Mouse (Mus musculus): ENCODE results near the gene Csnk2a2. TPM values are rescaled to one million over a fixed set of nuclear protein-coding genes. Genes with fewer than 3 reads are reported as not detected.

Csnk2a2 gene
- polyA plus RNA-seq, 1 experiment from 2014 or later, result 8.9 TPM

GRCm38 (mm10) chr8:95502431-95502830 lies 12.6 kb upstream of the Csnk2a2 start:
- H3K4me3 ChIP-seq, result no peak overlapping the region
- H3K27me3 ChIP-seq, result no peaks in the 10 kb centered on the region
- no peak overlapping the region for H3K9ac ChIP-seq
- no peak overlapping the region for H3K27ac ChIP-seq
- H3K36me3 ChIP-seq, result no peaks in the 10 kb centered on the region
- ATAC-seq (ENCODE audit: low FRiP score), result no peak
- 85% methylated on average over 7 of the region's 7 CpGs for WGBS
- H3K4me1 ChIP-seq (replicated peaks), result no peaks in the 10 kb centered on the region
- H3K4me2 ChIP-seq, result no peak overlapping the region
- no peaks in the 10 kb centered on the region for H3K9me3 ChIP-seq

- Histone ChIP-seq H3K27me3 (no peaks in the 10 kb centered on the region), H3K9me3 (no peaks in the 10 kb centered on the region), H3K4me2 (no peak overlapping the region), H3K4me3 (no peak overlapping the region), H3K9ac (no peak overlapping the region), H3K27ac (no peak overlapping the region), H3K36me3 (no peaks in the 10 kb centered on the region), H3K4me1 (replicated peaks) (no peaks in the 10 kb centered on the region)
- 94% methylated on average over 5 of the region's 5 CpGs for WGBS
- ATAC-seq (ENCODE audit: low FRiP score), result no peak
Observed at GRCm38 (mm10) chr8:95500436-95500835, 10.6 kb upstream of the Csnk2a2 start.

DNA sequence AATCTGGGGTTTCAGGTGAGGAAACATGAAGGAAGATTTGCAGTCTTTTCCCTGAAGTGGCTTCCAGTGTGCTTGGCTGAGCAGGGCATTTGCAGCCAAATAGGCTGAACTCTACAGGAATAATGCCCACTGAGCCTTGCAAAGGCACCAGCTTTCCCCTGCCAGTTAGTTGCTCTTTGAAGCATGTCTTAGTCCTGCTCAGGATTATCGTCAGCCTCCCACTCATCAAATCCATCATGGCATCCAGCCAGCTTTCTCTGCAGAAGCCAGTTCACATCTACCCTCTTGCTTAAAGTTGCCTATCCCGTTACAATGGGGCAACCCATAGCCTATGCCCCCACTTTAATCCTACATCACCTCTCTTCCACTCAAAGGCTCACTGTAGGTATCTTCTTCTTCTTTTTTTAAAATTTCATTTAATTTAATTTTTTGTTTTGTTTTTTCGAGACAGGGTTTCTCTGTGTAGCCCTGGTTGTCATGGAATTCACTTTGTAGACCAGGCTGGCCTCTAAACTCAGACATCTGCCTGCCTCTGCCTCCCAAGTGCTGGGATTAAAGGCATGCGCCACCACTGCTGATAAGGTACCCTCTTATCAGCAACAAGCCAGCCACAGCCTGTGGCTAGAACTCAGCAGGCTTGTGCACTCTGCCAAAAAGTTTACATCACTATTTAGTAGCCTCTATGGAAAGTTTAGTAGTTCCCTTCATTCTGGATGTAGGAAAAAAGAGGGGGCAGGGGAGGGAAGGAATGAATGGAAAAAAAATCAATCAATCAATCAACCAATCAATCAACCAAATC lies 9.6 kb upstream of the Csnk2a2 start:
- no peak overlapping the region for H3K9ac ChIP-seq
- H3K4me3 ChIP-seq, result no peak overlapping the region
- no peaks in the 10 kb centered on the region for H3K4me1 ChIP-seq (replicated peaks)
- no peak overlapping the region for H3K27ac ChIP-seq
- 77% methylated on average over 4 of the region's 4 CpGs for WGBS
- H3K4me2 ChIP-seq, result no peak overlapping the region
- no peaks in the 10 kb centered on the region for H3K27me3 ChIP-seq
- no peaks in the 10 kb centered on the region for H3K9me3 ChIP-seq
- no peaks in the 10 kb centered on the region for H3K36me3 ChIP-seq
- no peak for ATAC-seq (ENCODE audit: low FRiP score)

GRCm38 (mm10) chr8:95497821-95498220 lies 8.0 kb upstream of the Csnk2a2 start:
- H3K9ac ChIP-seq, result no peak overlapping the region
- no peak overlapping the region for H3K4me3 ChIP-seq
- 81% methylated on average over 3 of the region's 3 CpGs for WGBS
- no peaks in the 10 kb centered on the region for H3K9me3 ChIP-seq
- no peaks in the 10 kb centered on the region for H3K4me1 ChIP-seq (replicated peaks)
- H3K27ac ChIP-seq, result no peak overlapping the region
- H3K36me3 ChIP-seq, result no peaks in the 10 kb centered on the region
- H3K27me3 ChIP-seq, result no peaks in the 10 kb centered on the region
- no peak for ATAC-seq (ENCODE audit: low FRiP score)
- H3K4me2 ChIP-seq, result no peak overlapping the region

DNA sequence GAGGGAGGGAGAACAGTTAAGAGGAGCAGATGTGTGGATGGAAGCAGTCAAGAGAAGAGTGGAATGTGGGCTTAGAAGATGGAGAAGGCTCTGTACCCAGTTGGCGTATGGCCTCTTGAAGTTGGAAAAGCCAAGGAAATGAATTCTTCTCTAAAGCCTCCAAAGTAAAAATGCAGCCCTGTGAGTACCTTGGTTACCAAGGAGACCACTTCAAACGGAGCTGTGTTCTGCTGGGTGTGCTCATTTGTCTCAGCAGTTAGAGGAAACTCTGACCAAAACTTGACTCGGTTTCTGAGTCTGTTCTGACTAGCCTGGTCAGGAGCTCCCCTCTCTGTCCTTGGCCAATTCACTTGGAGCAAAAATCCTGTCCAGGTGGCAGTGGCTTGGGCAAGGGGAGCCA lies 6.6 kb upstream of the Csnk2a2 start:
- H3K9ac ChIP-seq, result no peak overlapping the region
- no peak overlapping the region for H3K4me2 ChIP-seq
- H3K36me3 ChIP-seq, result no peaks in the 10 kb centered on the region
- 45% methylated on average over 3 of the region's 3 CpGs for WGBS
- no peak overlapping the region for H3K4me3 ChIP-seq
- no peak for ATAC-seq (ENCODE audit: low FRiP score)
- no peaks in the 10 kb centered on the region for H3K27me3 ChIP-seq
- H3K4me1 ChIP-seq (replicated peaks), result no peaks in the 10 kb centered on the region
- no peak overlapping the region for H3K27ac ChIP-seq
- no peaks in the 10 kb centered on the region for H3K9me3 ChIP-seq

DNA sequence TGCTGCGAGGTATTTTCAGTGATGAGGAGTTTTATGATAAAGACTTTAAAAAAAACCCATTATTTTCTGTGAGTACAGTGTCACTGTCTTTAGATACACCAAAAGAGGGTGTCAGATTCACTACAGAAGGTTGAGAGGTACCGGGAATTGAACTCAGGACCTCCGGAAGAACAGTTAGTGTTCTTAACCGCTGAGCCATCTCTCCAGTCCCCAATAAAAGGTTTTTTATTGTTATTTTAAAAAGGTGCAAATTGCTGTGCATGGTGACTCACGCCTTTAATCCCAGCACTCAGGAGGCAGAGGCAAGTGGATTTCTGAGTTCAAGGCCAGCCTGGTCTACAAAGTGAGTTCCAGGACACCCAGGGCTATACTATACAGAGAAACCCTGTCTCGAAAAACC lies 5.6 kb upstream of the Csnk2a2 start:
- 80% methylated on average over 6 of the region's 6 CpGs for WGBS
- Histone ChIP-seq H3K9me3 (no peaks in the 10 kb centered on the region), H3K4me2 (no peak overlapping the region), H3K4me1 (replicated peaks) (no peaks in the 10 kb centered on the region), H3K36me3 (no peaks in the 10 kb centered on the region), H3K27me3 (no peaks in the 10 kb centered on the region), H3K9ac (no peak overlapping the region), H3K27ac (no peak overlapping the region), H3K4me3 (no peak overlapping the region)
- no peak for ATAC-seq (ENCODE audit: low FRiP score)

DNA sequence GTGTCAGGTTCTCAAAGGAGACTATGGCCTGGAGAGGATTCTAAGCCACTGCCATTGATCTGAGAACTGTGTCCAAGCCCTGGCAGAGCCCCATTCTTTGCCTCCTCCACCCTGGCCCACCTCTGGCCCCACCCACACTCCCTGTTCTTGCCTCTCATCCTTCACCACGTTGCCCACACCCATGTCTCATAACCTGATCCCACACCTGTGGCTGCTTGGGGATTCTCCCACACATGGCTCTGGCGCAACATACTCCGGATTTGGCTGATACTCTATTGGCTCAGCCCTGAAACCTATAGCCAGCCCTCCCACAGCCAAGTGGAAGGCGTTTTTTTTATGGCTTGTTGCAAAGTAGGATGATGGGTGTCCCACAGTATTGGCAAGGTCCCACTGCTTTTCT lies 2.2 kb upstream of the Csnk2a2 start:
- no peak for ATAC-seq (ENCODE audit: low FRiP score)
- H3K9ac ChIP-seq, result no peak overlapping the region
- 76% methylated on average over 4 of the region's 4 CpGs for WGBS
- H3K27ac ChIP-seq, result no peak overlapping the region
- no peaks in the 10 kb centered on the region for H3K9me3 ChIP-seq
- H3K36me3 ChIP-seq, result no peaks in the 10 kb centered on the region
- no peaks in the 10 kb centered on the region for H3K27me3 ChIP-seq
- no peak overlapping the region for H3K4me2 ChIP-seq
- H3K4me1 ChIP-seq (replicated peaks), result peaks cover 14% of the 10 kb centered on the region
- no peak overlapping the region for H3K4me3 ChIP-seq

- H3K9me3 ChIP-seq, result no peaks in the 10 kb centered on the region
- peaks cover 16% of the 10 kb centered on the region for H3K36me3 ChIP-seq
- H3K27ac ChIP-seq, result peak overlapping the region; percentile 76
- 2% methylated on average over 13 of the region's 42 CpGs for WGBS
- H3K9ac ChIP-seq, result peak overlapping the region; percentile 96
- no peaks in the 10 kb centered on the region for H3K27me3 ChIP-seq
- peak overlapping the region; percentile 97 for H3K4me3 ChIP-seq
- peaks cover 23% of the 10 kb centered on the region for H3K4me1 ChIP-seq (replicated peaks)
- ATAC-seq (ENCODE audit: low FRiP score), result peak; percentile 89
- H3K4me2 ChIP-seq, result peak overlapping the region; percentile 64
Observed at GRCm38 (mm10) chr8:95488698-95489332, 1.0 kb downstream of the Csnk2a2 start.

GRCm38 (mm10) chr8:95487800-95488697 lies 1.8 kb downstream of the Csnk2a2 start:
- Histone ChIP-seq H3K9ac (peak overlapping the region; percentile 96), H3K9me3 (no peaks in the 10 kb centered on the region), H3K27me3 (no peaks in the 10 kb centered on the region), H3K4me3 (peak overlapping the region; percentile 97), H3K27ac (peak overlapping the region; percentile 76), H3K4me2 (peak overlapping the region; percentile 96), H3K36me3 (peaks cover 23% of the 10 kb centered on the region), H3K4me1 (replicated peaks) (peaks cover 23% of the 10 kb centered on the region)
- ATAC-seq (ENCODE audit: low FRiP score), result peak; percentile 23
- under 1% methylated on average over 61 of the region's 95 CpGs for WGBS

DNA sequence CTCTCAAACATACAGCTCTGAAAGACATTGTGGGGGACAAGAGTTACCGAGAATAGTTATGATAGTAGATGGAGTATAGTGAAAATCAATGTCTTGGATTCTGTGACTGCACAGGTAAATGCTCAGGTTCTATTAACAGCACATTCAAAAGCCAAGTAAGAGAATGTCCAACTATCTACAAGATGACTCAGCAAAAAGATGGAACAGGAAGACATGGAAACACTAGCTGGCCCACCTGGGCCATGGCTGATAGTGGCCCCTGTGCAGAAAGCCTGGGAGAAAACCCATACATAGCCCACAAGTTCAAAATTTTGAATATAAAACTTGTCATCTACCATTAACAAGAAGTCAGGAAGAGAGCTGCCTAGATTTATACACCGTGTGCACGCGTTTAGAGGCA lies 19.8 kb downstream of the Csnk2a2 start:
- Histone ChIP-seq H3K4me3 (no peak overlapping the region), H3K4me2 (no peak overlapping the region), H3K27ac (no peak overlapping the region), H3K4me1 (replicated peaks) (no peaks in the 10 kb centered on the region), H3K27me3 (no peaks in the 10 kb centered on the region), H3K36me3 (peaks cover 78% of the 10 kb centered on the region), H3K9ac (no peak overlapping the region), H3K9me3 (no peaks in the 10 kb centered on the region)
- WGBS, result 98% methylated on average over 4 of the region's 4 CpGs
- ATAC-seq (ENCODE audit: low FRiP score), result no peak

- Histone ChIP-seq H3K4me3 (no peak overlapping the region), H3K27ac (no peak overlapping the region), H3K27me3 (no peaks in the 10 kb centered on the region), H3K9ac (no peak overlapping the region), H3K9me3 (no peaks in the 10 kb centered on the region), H3K36me3 (peaks cover 79% of the 10 kb centered on the region), H3K4me2 (no peak overlapping the region), H3K4me1 (replicated peaks) (no peaks in the 10 kb centered on the region)
- WGBS, result 90% methylated on average over 3 of the region's 3 CpGs
- ATAC-seq (ENCODE audit: low FRiP score), result no peak
Observed at GRCm38 (mm10) chr8:95468995-95469394, 20.8 kb downstream of the Csnk2a2 start.

- H3K4me1 ChIP-seq (replicated peaks), result no peaks in the 10 kb centered on the region
- no peak overlapping the region for H3K27ac ChIP-seq
- H3K4me2 ChIP-seq, result no peak overlapping the region
- H3K9me3 ChIP-seq, result no peaks in the 10 kb centered on the region
- 94% methylated on average over 2 of the region's 2 CpGs for WGBS
- H3K4me3 ChIP-seq, result no peak overlapping the region
- H3K27me3 ChIP-seq, result no peaks in the 10 kb centered on the region
- peaks cover 68% of the 10 kb centered on the region for H3K36me3 ChIP-seq
- no peak overlapping the region for H3K9ac ChIP-seq
- ATAC-seq (ENCODE audit: low FRiP score), result no peak
Observed at GRCm38 (mm10) chr8:95466543-95466942, 23.3 kb downstream of the Csnk2a2 start.

All from hindbrain, embryonic 13.5 days (tissue).